Mouse (Mus musculus) frontal cortex, adult (tissue): ENCODE measurements at regions not wholly inside any gene's neighbourhood (a gene's known extent, or its start where the extent isn't known, plus 50 kb on each side); places are given as distances from the start of the nearest gene placed in this dataset.
A peak's percentile ranks its signal among the peaks of the same experiment; 100 is the strongest.

Experiments
- ATAC-seq: cut with Nextera tagmentation; 2 replicates; pipeline ENCODE4 v1.9.2; 2017; ENCODE audit warnings: mild to moderate bottlenecking, moderate library complexity, mixed read lengths; ENCODE audit not compliant: low TSS enrichment

DNA sequence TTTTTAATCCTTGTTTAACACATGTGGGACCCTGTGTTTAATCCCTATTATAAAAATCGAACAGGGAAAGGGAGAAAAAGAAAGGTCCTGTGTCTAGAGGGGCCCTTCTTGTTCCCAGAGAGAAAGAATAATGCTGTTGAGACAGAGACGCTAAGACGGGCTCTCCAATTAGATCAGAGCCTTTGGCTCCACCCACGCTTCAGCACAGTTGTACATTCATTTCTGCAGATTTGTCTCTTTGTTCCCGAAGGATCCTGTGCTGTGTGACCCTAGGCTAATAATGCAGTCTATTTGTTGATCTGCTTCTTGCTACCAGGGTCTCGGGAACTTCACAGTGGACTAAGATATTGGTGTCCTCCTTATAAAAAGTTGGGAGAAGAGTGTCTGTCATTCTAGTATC, 92.0 kb downstream of the Cdc5l start:
- no peak for ATAC-seq

DNA sequence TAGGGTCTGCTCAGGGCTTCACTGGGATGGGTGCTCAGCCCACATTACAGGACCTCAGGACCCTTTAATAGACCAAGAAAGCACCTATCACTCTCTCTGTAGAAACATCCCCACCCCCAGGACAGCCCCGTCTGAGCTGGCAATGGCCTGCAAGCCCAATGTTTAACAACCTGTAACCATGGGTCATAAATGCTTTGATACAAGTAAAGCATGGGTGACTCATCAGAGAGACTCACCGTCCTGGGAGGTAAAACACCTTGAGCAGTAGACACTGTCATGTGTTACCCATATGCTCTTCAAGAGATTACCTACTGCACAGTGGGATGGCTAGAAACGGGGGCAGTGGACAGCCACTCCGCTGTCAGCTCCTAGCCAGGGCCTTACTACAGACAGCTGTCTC, 92.7 kb downstream of the Cdc5l start:
- ATAC-seq: no peak

DNA sequence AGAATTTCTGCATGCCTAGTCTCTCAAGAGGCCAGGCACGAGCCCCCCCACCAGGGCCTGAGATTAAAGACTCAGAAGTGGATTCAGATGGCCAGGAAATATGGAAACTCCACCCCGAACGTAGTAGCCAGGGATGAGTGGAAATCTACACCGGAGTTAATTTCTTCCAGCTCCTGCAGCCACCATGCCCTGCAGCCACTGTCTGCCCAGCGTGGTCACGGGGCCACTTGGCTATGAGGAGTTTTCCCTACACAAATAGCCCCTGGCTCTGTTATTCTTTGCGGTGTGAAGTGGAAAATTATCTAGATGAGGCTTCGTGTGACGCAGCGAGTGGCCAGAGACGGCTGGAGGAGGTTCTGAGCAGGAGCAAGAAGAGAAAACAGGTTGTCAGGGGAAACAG, 94.3 kb downstream of the Cdc5l start:
- ATAC-seq: no peak

DNA sequence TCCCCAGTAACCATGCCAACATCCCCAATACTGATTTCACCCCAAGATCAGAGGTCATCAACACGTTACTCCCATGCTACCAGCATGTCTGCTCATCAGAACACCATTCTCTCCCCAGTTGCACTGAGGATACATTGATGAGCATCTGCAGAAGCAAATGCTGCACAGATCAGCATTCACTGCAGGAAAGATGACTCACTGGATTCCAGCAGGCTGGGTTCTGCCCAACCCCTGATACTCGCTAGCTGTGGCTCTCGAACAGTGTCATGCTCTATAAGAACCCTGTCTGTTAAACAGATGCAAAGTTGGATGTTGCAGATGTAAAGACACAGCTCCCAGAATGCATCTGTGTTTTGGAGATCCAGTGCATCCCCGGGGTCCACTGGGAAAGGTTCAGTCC, 95.5 kb downstream of the Cdc5l start:
- ATAC-seq: peak; percentile 71

DNA sequence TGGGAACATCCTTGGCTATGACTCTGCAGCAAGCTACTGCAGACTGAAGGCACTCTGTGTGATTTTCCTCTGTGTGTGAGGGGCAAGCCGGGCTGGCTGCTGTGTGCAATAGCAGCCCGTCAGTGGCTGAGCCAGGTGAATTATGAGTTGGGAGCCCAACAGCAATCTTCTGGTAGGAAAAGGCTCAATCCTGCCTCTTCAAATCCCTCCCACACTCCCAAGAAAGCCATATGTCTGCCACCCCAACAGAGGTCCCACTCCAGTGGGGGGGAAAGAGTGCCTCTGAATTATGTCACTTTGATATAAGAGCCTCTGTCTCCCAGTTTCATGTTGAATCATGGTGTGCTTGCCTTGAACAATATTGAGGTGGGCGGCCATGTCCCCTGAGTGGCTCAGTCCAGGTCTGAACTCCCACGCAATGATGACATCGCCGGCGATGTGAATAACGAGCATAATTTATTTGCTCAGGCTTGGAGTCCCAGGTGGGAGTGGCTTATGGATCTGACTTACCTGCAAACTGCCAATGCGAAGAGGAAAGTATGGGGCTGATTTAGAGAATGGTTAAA, 97.9 kb downstream of the Cdc5l start:
- peak; percentile 44 for ATAC-seq

DNA sequence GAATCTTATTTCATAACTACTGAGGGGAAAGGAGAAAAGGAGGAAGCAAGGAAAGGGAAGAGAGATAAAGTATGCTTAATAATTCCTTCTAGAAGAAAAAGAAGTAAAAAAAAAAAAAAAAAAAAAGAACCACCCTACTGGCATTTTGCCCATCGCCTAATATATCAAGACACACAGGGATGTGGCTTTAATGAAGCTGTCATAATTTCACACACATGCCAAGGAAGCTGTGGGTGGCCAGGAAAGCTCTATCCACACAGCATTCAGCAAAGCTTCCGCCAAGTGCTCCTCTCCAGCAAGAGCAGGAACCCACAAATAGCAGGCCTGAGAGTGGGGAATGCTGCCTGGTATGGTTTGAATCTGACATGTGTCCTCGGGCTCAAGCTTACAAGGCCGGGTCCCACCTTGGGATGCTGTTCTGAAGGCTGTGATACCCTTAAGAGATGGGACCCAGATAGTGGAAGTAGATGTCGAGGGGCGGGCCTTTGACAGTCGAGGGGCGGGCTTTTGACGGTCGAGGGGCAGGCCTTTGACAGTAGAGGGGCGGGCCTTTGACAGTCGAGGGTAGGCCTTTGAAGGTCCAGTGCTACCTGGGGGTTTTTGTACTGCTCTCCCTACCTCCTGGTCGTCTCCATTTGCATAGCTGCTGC, 98.7 kb downstream of the Cdc5l start:
- 0 out of 2 replicates have a peak, but pooled peaks have one; percentile 64 for ATAC-seq

DNA sequence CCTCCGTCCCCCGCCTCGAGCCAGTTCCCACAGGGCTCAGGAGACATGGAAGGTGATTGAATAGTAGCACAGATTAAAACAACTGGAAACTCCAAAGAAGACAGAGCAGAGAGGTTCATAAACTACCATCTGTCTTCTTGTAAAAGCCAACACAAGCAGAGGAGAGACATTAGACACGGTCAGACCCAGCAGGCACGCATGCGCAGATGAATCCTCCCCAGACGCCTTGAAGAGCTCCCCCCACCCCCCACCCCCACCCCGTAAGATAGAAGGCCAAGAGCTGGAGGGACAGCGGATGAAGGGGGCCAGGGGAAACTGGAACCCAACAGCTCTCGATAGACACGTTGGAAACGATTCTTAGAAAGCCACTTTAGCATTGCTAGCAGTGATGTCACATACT, 101.2 kb downstream of the Cdc5l start:
- no peak for ATAC-seq

DNA sequence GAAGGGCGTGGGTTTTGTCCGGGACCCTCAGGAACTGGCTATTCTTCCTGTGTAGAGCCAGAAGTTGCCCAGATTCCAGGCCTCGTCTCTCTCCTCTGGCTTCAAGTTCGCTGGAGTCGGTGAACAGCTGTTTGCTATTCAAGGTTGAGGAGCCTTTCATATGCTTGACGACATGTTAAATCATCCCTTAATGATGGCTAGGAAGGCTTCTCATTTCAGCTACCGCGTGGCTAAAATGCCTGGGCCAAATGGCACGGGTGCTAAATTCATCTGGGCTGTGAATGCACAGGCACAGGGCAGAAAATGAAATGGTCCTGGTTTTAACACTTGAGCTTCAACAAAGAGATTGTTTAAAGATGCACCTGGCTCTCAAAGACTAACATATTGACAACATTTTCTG, 104.3 kb downstream of the Cdc5l start:
- no peak for ATAC-seq

DNA sequence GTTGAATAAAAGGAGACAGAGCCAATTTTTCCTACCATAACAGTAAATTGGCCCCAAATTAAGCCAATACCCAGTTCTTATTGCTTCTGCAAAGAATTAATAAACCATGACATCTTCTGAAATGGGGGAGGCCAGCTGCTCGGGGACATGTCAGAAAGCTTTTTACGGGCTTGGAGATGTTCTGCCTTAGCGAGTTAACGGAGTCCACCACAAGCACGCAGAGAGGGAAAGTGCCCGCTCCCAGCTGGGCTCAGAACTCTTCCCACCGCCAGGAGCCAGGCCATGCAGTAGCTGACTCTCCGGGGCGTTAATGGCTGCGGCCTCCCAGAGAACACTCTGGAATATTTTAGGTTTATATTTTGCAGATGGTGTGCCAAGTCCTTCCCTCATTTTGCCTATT, 106.8 kb downstream of the Cdc5l start:
- ATAC-seq: no peak

DNA sequence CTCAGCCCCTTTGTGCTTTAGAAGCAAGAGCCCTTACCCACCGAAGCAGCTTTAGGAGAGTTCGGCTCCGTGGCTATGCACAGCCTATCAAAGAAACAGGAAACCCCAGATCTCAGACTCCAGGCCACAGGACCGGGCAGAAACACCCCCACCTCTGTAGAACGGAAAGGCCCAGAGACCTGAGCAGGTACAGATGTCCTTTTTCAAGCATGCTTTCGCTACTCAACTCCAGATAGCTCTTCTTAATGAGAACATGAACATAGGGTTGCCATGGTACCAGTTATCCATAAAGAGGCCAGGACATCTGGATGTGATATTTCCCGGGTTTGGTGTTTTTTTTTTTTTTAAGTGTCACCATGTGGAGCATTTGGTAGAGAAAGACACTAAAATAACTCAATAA, 107.4 kb downstream of the Cdc5l start:
- no peak for ATAC-seq

DNA sequence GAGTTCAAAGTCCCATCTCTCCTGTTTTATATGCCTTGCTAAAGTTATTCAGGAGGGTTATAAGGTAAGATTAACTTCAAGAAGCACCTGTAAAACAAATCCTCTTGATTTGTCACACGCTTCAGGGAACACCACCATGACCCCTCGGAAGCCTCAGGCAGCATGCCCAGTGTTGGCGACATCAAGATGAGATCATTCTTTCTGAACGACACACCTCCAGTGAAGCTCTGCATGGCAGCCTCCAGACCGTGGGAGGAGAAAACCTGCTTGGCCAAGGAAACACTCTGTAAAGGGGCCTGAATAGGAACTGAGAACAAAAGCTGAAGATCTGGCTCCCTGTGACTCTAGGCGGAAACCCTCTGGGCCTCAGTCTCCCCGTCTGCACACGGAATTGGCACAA, 110.7 kb downstream of the Cdc5l start:
- ATAC-seq: peak; percentile 59; the same call in 1 of the 2 replicates

DNA sequence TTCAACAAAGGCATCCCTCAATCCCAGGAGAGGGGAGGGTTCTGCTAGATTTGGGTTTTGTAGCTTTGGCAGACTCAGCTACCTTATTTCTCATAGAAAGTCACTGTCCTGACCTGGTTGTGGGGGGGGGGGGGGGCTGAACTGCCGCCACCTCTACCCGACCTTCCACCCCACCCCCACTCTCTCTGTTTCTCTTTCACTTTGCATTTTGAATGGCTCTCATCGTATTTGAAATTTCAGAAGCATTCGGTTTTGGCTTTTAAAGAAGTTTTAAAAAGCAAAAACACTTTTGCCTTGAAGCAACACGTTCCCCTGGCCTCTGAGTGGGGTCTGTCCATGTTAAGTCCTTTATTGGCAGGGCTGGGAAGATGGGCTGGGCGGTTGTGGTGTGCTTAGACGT, 113.5 kb downstream of the Cdc5l start:
- no peak for ATAC-seq

DNA sequence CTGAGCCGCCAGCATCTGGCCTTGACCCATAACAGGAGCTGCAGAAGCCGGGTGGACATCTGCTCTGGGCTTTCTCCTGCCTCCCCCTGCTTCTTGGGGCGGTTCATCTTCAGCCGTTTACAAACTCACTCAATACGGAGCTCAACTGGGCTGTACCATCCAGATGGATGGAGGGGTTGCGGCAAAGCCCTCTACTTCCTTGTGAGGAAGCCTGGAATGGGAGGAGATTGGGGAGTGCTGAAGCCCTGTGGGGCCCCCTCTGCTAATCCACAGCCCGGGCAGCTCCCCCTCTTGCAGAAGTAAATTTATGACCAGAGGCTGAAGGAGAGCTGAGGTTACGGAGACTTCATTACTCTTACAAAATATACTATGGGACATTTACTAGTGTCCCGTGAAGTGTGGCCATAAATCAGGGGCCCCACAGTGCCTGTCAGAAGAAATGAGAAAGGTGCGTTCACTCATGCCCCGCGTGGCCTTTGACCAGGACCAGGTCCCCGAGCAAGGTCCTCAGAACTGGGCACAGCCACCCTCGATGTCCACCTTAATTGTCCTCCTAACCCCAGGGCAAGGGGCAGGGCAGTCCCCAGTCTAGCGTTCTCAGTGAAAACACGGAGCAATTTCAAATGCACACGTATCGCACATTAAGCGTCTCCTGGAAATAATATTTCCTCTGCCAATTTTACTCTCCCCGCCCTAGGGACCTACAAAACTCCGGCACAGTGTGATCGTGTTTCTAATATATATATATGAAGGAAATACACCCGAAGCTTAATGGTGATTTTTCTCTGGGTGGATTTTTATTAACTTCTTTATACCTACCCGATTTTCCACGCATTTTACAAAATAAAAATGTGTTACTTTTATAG, 115.1 kb downstream of the Cdc5l start:
- no peak for ATAC-seq

DNA sequence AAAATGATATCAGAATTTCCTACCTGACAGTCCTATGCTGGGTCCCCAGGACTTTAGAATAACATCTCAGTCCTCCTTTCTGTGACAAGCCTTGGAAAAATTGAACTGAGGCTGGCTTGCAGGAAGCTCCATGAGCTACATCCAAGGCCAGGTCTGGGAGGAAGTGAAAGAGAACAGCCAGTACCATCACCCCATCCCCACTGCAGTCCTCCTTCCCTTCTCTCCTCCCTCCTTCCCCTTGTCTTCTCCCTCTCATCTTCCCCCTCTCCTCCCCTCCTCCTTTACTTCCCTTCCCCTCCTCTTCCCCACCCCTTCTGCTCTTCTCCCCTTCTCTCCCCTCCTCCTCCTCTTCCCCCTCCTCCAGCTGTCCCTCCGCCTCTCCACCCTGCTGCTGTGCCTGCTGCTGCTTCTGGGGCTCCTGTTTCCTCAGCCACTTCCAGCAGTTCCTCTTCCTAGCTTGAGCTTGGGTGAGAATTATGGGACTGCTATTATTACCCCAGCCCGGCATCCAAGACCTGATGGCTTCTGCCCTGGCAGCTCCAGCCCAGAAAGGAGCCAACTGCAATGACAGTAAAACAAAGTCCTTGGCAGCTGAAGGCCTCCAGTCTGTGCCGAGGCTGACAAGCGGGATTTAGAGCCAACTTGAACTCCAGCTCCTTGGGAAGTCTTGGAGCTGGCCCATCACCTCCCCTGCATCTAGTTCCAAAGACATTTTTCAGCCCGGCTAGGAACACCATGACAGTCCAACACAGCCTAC, 120.8 kb downstream of the Cdc5l start:
- ATAC-seq: peak; percentile 83

DNA sequence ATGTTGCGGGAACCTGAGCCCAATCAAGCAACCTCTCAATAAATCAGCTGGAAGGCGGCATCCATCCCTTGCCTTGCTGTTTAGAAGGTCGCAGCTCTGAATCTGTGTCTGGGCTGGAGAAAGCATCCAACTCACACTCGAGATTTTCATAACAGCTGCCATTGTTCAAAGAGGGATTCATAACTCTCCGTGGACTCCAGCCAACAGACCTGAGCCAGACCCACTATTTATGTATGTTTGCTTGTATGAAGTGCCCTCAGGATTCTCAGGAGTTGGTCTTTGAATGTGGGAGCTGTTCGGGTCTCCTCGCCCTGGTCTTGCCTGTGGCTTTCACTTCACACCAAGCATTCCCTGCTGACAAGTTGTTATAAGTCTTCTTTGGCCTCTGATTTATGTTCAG, 127.0 kb downstream of the Cdc5l start:
- no peak for ATAC-seq

DNA sequence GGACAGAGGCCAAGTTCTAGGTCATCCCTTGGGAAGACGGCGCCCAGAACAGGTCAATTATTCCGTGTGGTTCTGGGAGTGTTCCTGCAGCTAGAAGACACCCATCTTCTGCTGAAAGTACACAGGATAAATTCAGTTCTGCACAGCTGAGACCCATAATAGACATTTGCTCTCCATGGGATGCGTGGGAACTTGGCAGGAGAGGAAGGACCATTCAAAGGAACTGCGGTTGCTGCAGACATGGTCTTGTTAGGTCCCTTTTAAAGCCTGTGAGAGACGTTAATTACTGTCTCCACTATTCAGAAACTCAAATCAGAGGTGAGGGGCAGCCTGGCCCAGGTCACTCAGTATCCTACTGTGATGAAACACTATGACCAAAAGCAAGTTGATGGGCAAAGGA, 130.4 kb downstream of the Cdc5l start:
- peak; percentile 67; the same call in 1 of the 2 replicates for ATAC-seq

DNA sequence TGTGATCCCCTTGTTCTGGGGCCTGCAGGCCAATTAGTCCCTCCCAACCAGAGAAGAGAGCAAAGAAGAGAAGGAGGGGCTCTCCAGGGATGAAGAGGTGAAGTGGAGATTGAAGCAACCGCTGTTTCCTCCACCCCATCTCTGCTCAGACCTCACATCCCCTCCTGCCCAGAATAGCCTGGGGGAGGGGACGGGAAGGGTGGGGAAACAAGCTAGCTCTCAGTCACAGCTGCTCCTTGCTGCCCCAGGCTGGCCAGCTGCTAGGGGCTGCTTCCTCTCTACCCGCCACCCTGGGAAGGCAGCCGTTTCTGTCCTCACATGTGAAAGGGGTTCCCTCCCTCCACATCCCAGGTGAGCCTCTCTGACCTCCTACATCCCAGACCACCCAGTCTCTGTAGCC, 135.2 kb downstream of the Cdc5l start:
- no peak for ATAC-seq

DNA sequence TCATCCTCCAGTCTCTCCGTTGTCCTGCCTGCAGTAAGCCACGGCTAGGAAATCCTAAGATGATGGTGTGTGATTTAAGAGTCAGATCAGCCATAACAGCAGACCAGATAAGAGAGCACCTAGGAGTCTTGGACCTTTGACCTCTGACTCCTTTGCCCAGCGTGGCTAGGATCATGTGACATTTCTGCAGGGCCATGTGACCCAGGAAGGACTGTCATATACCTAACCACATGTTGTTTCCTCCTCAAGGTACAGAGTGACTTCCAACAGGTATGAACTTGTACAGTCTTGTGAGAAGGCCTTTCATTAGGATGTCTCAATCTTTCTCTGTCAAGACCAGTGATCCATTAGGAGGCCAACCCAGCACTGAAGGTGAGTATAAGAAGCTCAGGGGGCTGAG, 135.7 kb downstream of the Cdc5l start:
- no peak for ATAC-seq

DNA sequence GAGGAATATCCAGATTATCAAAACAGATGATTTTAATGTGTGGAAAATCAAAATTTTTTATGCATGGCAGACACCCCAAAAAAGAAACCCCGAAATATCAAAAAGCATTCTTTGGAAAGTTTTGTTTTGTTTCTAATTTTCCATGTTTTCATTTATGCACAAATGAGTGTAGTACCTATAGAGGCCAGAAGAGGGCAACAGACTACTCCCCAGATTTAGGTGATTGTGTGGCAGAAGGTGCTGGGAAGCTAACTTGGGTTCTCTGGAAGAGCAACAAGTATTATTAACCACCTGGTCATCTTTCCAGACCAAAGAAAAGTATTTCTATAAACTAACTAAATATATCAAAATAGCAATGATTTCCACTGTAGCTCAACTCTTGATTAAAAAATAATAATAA, 137.2 kb downstream of the Cdc5l start:
- ATAC-seq: no peak

DNA sequence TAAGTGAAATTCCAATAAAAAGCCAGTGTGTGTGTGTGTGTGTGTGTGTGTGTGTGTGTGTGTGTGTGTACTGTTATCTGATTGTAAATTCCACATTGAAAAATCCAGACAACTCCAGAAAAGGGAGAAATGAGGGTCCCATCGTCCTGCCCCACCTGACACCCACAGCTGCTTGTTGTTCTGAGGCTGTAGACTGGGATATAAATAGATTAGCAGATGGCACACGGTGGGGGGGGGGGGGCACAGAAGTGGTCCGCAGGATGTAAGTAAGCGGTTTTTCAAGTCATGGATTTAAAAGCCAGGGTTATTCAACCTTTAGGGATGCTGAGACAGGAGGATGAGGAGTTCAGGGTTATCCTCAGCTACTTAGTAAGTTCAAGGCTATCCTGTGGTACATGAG, 138.7 kb downstream of the Cdc5l start:
- no peak for ATAC-seq

DNA sequence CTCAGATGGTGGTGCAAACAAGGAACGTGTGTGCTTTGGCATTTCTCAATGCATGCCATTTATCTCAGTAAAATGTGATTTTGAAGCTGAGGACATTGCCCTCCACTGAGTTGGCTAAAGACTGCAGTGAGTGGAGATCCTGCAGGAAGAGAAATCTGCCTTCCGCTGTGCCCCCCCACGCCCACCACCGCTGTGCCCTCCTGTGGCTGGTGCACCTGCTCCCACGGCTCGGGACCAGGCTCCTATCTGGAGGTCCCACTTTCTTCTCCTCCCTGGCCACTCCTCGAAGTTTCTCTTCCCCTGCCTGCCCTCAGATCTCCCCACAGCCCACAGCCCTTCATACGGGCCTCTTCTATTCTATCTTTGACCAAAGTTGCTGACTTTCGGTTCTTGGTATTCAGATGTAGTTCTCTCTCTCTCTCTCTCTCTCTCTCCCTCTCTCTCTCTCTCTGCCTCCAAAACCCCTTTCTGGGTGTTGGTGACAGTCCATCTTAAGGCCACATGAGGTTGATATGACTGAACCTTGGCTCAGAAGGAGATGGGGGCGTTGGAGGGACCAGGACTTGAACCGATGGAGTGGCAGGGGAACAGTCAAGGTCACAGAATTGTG, 139.2 kb downstream of the Cdc5l start:
- ATAC-seq: no peak

DNA sequence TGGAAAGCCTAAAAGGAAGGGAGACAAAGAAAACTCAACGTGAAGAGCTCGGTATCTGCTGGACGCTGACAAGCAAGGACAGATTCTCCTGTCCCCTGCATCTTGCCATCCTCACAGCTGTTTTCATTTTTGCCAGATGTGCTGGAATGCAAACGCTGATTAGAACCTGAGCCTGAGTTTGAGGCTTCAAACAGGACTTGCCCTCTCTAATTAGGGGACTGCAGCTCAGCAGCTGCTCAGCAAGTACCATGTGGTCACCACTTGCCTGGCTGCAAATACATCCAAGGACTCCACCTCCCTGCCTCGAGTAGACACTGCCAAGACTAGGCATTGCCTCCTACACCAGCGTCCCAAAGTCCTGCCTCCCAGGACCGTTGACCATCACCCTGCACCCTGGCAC, 140.7 kb downstream of the Cdc5l start:
- no peak for ATAC-seq
